Mouse (Mus musculus): ENCODE data around the gene Srrm2. TPM values are rescaled to one million over a fixed set of nuclear protein-coding genes. Genes with fewer than 3 reads are reported as not detected.

The Srrm2 gene
- polyA plus RNA-seq, 2 experiments: 107 to 136 TPM

- TF ChIP-seq CTCF (IDR thresholded peaks at IDR 0.05; ENCODE audit: low read depth) (no peak), EP300 (IDR thresholded peaks at IDR 0.05; ENCODE audit: low read depth) (no peak)
- 67% methylated on average over 13 of the region's 13 CpGs for WGBS (ENCODE audit: insufficient replicate concordance)
- no peak overlapping the region for H3K9ac ChIP-seq (replicated peaks)
- DNase-seq (ENCODE audit: low read depth in 3 of 3, low spot score in 3 of 3) (no peak), ATAC-seq (ENCODE audit: insufficient read depth) (no peak)
- H3K27ac ChIP-seq: no peak overlapping the region
- no peaks in the 10 kb centered on the region for H3K4me1 ChIP-seq (replicated peaks; ENCODE audit: control insufficient read depth in 2 of 2, insufficient read depth in 2 of 2, low read length in 1 of 2)
- no peak overlapping the region for H3K4me3 ChIP-seq (ENCODE audit: insufficient read depth in 1 of 2, low read depth in 2 of 2, low read length in 2 of 2)
- no peaks in the 10 kb centered on the region for H3K36me3 ChIP-seq (replicated peaks; ENCODE audit: control insufficient read depth, insufficient read depth, low read depth)
- no peak overlapping the region for H3K4me2 ChIP-seq (ENCODE audit: low read depth)
- H3K9me3 ChIP-seq (ENCODE audit: control insufficient read depth, low read length): no peaks in the 10 kb centered on the region
- no peaks in the 10 kb centered on the region for H3K27me3 ChIP-seq (ENCODE audit: control insufficient read depth, insufficient read depth, low read length)
Measured at GRCm38 (mm10) chr17:23755689-23756088, 34.6 kb upstream of the Srrm2 start.

- Histone ChIP-seq H3K9ac (replicated peaks) (no peak overlapping the region), H3K9me3 (ENCODE audit: control insufficient read depth, low read length) (no peaks in the 10 kb centered on the region), H3K36me3 (replicated peaks; ENCODE audit: control insufficient read depth, insufficient read depth, low read depth) (no peaks in the 10 kb centered on the region), H3K27me3 (ENCODE audit: control insufficient read depth, insufficient read depth, low read length) (no peaks in the 10 kb centered on the region), H3K4me3 (ENCODE audit: insufficient read depth in 1 of 2, low read depth in 2 of 2, low read length in 2 of 2) (no peak overlapping the region), H3K4me1 (replicated peaks; ENCODE audit: control insufficient read depth in 2 of 2, insufficient read depth in 2 of 2, low read length in 1 of 2) (no peaks in the 10 kb centered on the region), H3K27ac (no peak overlapping the region), H3K4me2 (ENCODE audit: low read depth) (no peak overlapping the region)
- WGBS (ENCODE audit: insufficient replicate concordance): 78% methylated on average over 9 of the region's 9 CpGs
- no peak for ATAC-seq (ENCODE audit: insufficient read depth)
- DNase-seq (ENCODE audit: low read depth in 3 of 3, low spot score in 3 of 3): no peak
- TF ChIP-seq EP300 (IDR thresholded peaks at IDR 0.05; ENCODE audit: low read depth) (no peak), CTCF (IDR thresholded peaks at IDR 0.05; ENCODE audit: low read depth) (no peak)
Measured at GRCm38 (mm10) chr17:23757581-23757980, 32.8 kb upstream of the Srrm2 start.

- peaks cover 0 to 3% of the 10 kb centered on the region in 2 experiments; a peak in 1 of 4 replicates for H3K4me1 ChIP-seq (replicated peaks; ENCODE audit: control insufficient read depth in 2 of 2, insufficient read depth in 2 of 2, low read length in 1 of 2)
- no peaks in the 10 kb centered on the region for H3K9me3 ChIP-seq (ENCODE audit: control insufficient read depth, low read length)
- ATAC-seq (ENCODE audit: insufficient read depth) (no peak), DNase-seq (ENCODE audit: low read depth in 3 of 3, low spot score in 3 of 3) (no peak)
- no peaks in the 10 kb centered on the region for H3K36me3 ChIP-seq (replicated peaks; ENCODE audit: control insufficient read depth, insufficient read depth, low read depth)
- no peak overlapping the region for H3K4me3 ChIP-seq (ENCODE audit: insufficient read depth in 1 of 2, low read depth in 2 of 2, low read length in 2 of 2)
- no peaks in the 10 kb centered on the region for H3K27me3 ChIP-seq (ENCODE audit: control insufficient read depth, insufficient read depth, low read length)
- no peak for TF ChIP-seq EP300 (IDR thresholded peaks at IDR 0.05; ENCODE audit: low read depth)
- TF ChIP-seq CTCF (IDR thresholded peaks at IDR 0.05; ENCODE audit: low read depth): no peak
- no peak overlapping the region for H3K9ac ChIP-seq (replicated peaks)
- H3K4me2 ChIP-seq (ENCODE audit: low read depth): no peak overlapping the region
- WGBS (ENCODE audit: insufficient replicate concordance): 85% methylated on average over 8 of the region's 8 CpGs
- H3K27ac ChIP-seq: no peak overlapping the region
Measured at GRCm38 (mm10) chr17:23758801-23759200, 31.5 kb upstream of the Srrm2 start.

- Histone ChIP-seq H3K36me3 (replicated peaks; ENCODE audit: control insufficient read depth, insufficient read depth, low read depth) (no peaks in the 10 kb centered on the region), H3K9me3 (ENCODE audit: control insufficient read depth, low read length) (no peaks in the 10 kb centered on the region), H3K9ac (replicated peaks) (no peak overlapping the region), H3K4me1 (replicated peaks; ENCODE audit: control insufficient read depth in 2 of 2, insufficient read depth in 2 of 2, low read length in 1 of 2) (peaks cover 0 to 3% of the 10 kb centered on the region in 2 experiments; a peak in 1 of 4 replicates), H3K27ac (no peak overlapping the region), H3K4me3 (ENCODE audit: insufficient read depth in 1 of 2, low read depth in 2 of 2, low read length in 2 of 2) (no peak overlapping the region), H3K27me3 (ENCODE audit: control insufficient read depth, insufficient read depth, low read length) (no peaks in the 10 kb centered on the region), H3K4me2 (ENCODE audit: low read depth) (no peak overlapping the region)
- ATAC-seq (ENCODE audit: insufficient read depth): no peak
- TF ChIP-seq CTCF (IDR thresholded peaks at IDR 0.05; ENCODE audit: low read depth): no peak
- TF ChIP-seq EP300 (IDR thresholded peaks at IDR 0.05; ENCODE audit: low read depth): no peak
- 83% methylated on average over 9 of the region's 9 CpGs for WGBS (ENCODE audit: insufficient replicate concordance)
- no peak for DNase-seq (ENCODE audit: low read depth in 3 of 3, low spot score in 3 of 3)
Measured at GRCm38 (mm10) chr17:23760231-23760630, 30.1 kb upstream of the Srrm2 start.

GRCm38 (mm10) chr17:23761155-23761554 is 29.2 kb upstream of the Srrm2 start:
- Histone ChIP-seq H3K36me3 (replicated peaks; ENCODE audit: control insufficient read depth, insufficient read depth, low read depth) (no peaks in the 10 kb centered on the region), H3K9ac (replicated peaks) (no peak overlapping the region), H3K4me1 (replicated peaks; ENCODE audit: control insufficient read depth in 2 of 2, insufficient read depth in 2 of 2, low read length in 1 of 2) (peaks cover 0 to 3% of the 10 kb centered on the region in 2 experiments; a peak in 1 of 4 replicates), H3K4me3 (ENCODE audit: insufficient read depth in 1 of 2, low read depth in 2 of 2, low read length in 2 of 2) (no peak overlapping the region), H3K27me3 (ENCODE audit: control insufficient read depth, insufficient read depth, low read length) (no peaks in the 10 kb centered on the region), H3K9me3 (ENCODE audit: control insufficient read depth, low read length) (no peaks in the 10 kb centered on the region), H3K27ac (no peak overlapping the region), H3K4me2 (ENCODE audit: low read depth) (no peak overlapping the region)
- no peak for DNase-seq (ENCODE audit: low read depth in 3 of 3, low spot score in 3 of 3)
- ATAC-seq (ENCODE audit: insufficient read depth): no peak
- no peak for TF ChIP-seq CTCF (IDR thresholded peaks at IDR 0.05; ENCODE audit: low read depth)
- no peak for TF ChIP-seq EP300 (IDR thresholded peaks at IDR 0.05; ENCODE audit: low read depth)
- 76% methylated on average over 3 of the region's 3 CpGs for WGBS (ENCODE audit: insufficient replicate concordance)

Measured in liver, embryonic 14.5 days (tissue).